Mouse (Mus musculus) cerebellum, adult 2 months (tissue): Measurements from ENCODE around the gene Gm11985. TPM values are rescaled to one million over a fixed set of nuclear protein-coding genes. Genes with fewer than 3 reads are reported as not detected.
A peak's percentile ranks its signal among the peaks of the same experiment; 100 is the strongest.

Experiments used
- DNase-seq, 2 experiments: peaks; one replicate each; pipeline ENCODE4 v3.0.0; 2021
- H3K27ac ChIP-seq: fragments of 200-500 bp; 2 replicates; pipeline ENCODE4 v1.5.1; 2012; ENCODE audit warnings: low read length, control low read depth, inconsistent platforms; ENCODE audit not compliant: insufficient read depth
- H3K27me3 ChIP-seq: fragments of 200-500 bp; 2 replicates; pipeline ENCODE4 v1.6.1; 2012; ENCODE audit warnings: inconsistent platforms, mild to moderate bottlenecking, low read length, moderate library complexity; ENCODE audit not compliant: control insufficient read depth, insufficient read depth
- H3K4me1 ChIP-seq: fragments of 200-500 bp; 2 replicates; pipeline ENCODE4 v1.6.1; 2011; ENCODE audit warnings: low read length; ENCODE audit not compliant: control insufficient read depth, insufficient read depth
- H3K4me3 ChIP-seq: fragments of 200-500 bp; replicated peaks from 2 replicates; pipeline ENCODE3; 2011; ENCODE audit warnings: mild to moderate bottlenecking, low read depth, low read length, control low read depth; ENCODE audit not compliant: insufficient read depth
- CTCF ChIP-seq: fragments of 200-500 bp; IDR thresholded peaks from 2 replicates; pipeline ENCODE4 v1.5.1; 2011; ENCODE audit warnings: low read depth, mild to moderate bottlenecking, control low read depth, low read length, moderate library complexity, borderline replicate concordance; ENCODE audit not compliant: insufficient read depth
- POLR2A ChIP-seq: fragments of 200-500 bp; IDR thresholded peaks from 2 replicates; pipeline ENCODE4 v1.6.1; 2011; ENCODE audit warnings: low read length, control low read depth, borderline replicate concordance; ENCODE audit not compliant: insufficient read depth
- WGBS: fragments of 180-500 bp; shearing (Covaris S2); methylation state at CpG from one replicate; pipeline ENCODE4 v1.1.7; 2018; 5-methylcytosine and 5-hydroxymethylcytosine counted together
- polyA plus RNA-seq: library from polyadenylated mRNA; depleted of rRNA; stranded (reverse); fragments of >200 nt; gene quantifications from 2 replicates; pipeline ENCODE4 v1.2.3, GENCODE M21; 2012

Gm11985 gene
- polyA plus RNA-seq, 1 experiment = not detected

DNA sequence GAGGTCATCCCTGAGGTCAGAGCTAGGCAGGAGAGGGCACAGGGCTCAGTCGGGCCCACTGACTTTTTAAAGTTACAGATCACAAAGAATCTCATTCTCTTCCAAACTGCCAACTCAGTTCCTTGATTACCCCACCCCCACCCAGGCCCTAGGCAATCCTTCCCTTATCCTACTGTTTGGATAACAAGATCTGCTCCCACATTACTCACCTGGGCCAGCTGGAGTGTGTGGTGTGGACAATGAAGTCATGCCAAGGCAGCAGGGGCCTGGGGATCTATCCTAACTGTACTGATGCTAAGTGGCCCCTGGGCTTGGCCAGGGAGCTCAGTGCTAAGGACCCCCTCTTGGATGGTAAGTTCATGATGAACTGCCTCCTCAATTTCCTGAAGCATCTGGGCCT lies 3.9 kb downstream of the Gm11985 start:
- H3K27ac ChIP-seq = no peak overlapping the region
- no peaks in the 10 kb centered on the region for H3K27me3 ChIP-seq
- TF ChIP-seq CTCF = no peak
- no peak for TF ChIP-seq POLR2A
- no peak for DNase-seq
- no peak overlapping the region for H3K4me3 ChIP-seq
- 28% methylated on average over 1 of the region's 1 CpGs for WGBS
- peaks cover 10% of the 10 kb centered on the region for H3K4me1 ChIP-seq

DNA sequence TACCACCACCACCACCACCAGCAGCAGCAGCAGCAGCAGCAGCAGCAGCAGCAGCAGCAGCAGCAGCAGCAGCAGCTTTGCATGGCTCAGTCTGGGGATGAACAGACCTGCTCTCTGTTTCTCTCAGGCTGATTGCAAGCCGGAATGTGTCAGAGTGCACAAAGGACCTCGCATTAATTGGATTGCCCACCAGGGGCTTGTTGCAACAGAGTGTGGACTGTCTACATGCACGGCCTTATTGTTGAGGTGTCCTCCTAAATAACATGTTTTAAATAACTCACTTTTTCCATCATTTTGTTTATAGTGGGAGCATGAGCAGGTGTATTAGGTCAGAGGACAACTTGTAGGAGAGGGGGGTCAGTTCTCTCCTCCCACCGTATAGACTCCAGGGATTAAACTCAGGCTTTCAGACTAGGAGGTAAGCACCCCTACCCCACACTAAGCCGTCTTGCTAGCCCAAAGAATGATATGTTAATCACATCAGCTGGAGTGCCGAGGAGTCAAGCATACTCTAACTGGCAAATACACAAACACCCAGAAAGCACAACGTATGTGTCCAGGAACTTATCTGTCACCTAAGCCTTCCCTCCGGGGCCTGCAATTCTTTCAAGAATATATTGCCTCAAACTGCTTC lies 5.8 kb downstream of the Gm11985 start:
- no peak for TF ChIP-seq POLR2A
- no peak for TF ChIP-seq CTCF
- Histone ChIP-seq H3K27me3 (no peaks in the 10 kb centered on the region), H3K4me1 (peaks cover 10% of the 10 kb centered on the region), H3K27ac (no peak overlapping the region), H3K4me3 (no peak overlapping the region)
- DNase-seq = no peak
- 38% methylated on average over 8 of the region's 8 CpGs for WGBS

DNA sequence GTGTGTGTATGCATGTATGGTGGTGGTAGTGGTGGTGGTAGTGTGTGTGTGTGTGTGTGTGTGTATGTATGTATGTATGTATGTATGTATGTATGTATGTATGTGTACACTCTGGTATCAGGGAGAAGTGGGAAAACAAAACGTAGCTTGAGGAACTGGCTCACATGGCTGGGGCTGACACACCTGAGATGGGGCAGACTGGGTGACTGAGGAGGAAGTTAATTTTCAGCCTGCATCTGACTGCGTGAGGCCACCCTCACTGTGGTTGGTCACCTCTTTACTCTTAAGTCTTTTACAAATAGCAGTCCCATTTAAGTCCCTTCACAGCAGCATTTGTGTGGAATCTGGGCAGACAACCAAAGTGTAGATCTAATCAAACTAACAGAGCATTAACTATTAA lies 9.1 kb downstream of the Gm11985 start:
- H3K27me3 ChIP-seq = no peaks in the 10 kb centered on the region
- WGBS = 54% methylated on average over 2 of the region's 2 CpGs
- H3K27ac ChIP-seq = no peak overlapping the region
- H3K4me3 ChIP-seq = no peak overlapping the region
- DNase-seq = no peak
- TF ChIP-seq POLR2A = no peak
- no peak for TF ChIP-seq CTCF
- peaks cover 5% of the 10 kb centered on the region for H3K4me1 ChIP-seq

DNA sequence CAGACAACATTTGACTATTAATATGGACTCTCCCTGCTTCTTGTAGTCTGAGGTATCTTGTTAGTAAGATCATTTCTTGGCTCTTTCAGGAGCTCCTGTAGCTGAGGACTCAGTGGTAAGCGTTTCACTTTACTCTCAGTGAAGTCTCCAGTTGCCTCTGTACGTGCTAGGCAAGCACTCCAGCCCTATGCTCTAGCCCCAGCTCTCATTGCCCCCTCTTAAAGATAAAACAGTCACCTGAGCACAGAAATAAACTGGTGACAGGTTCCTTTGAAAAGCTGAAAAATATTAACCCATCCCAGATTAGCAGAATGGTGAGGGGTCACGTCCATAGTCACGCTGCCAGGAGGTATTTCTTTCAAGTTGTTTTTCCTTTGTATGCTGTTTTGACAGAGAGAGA lies 9.6 kb downstream of the Gm11985 start:
- H3K4me3 ChIP-seq = no peak overlapping the region
- H3K4me1 ChIP-seq = peaks cover 5% of the 10 kb centered on the region
- H3K27me3 ChIP-seq = no peaks in the 10 kb centered on the region
- H3K27ac ChIP-seq = no peak overlapping the region
- DNase-seq = no peak
- TF ChIP-seq POLR2A (no peak), CTCF (no peak)
- 69% methylated on average over 4 of the region's 4 CpGs for WGBS

DNA sequence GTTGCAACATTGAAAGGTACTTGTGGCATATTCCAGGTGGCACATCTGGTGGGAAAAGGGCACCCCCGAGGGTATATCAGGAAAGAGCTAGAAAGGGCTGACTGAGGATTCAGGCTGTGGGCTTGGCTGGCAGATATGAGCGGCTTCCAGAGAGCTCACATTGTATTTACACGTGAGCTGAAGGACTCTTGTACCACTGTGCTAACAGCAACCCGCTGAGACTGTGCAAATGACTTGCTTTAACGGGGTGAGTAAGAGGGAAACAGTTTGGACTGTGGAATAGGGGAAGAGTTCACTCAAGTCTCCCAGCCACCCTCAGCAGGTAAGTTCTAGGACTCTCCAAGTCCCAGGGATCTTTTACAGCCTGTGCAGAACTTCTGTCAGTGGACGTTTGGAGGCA lies 14.7 kb downstream of the Gm11985 start:
- Histone ChIP-seq H3K27ac (no peak overlapping the region), H3K4me1 (peaks cover 18% of the 10 kb centered on the region), H3K4me3 (no peak overlapping the region), H3K27me3 (no peaks in the 10 kb centered on the region)
- 66% methylated on average over 6 of the region's 6 CpGs for WGBS
- TF ChIP-seq POLR2A (no peak), CTCF (no peak)
- DNase-seq = no peak

DNA sequence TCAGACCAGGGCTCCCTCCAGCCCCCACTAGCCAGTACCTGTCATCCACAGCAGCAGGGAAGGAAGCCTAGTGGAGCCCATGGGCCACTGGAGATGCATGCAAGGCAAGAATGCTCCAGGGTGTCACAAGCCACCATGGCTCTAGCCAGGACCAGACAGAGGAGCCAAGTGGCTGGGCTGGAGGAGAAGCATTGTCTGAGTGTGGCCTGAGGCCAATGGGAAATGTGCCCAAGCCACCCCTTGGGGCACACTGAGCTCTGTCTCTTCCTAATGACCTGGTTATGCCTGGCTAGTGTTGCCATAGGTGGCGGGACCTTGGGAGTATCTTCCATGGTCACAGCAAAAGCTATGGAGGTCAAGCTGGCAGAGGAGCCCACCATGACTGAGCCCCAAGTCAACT lies 18.7 kb downstream of the Gm11985 start:
- Histone ChIP-seq H3K27ac (no peak overlapping the region), H3K4me3 (no peak overlapping the region), H3K27me3 (no peaks in the 10 kb centered on the region), H3K4me1 (peaks cover 14% of the 10 kb centered on the region)
- WGBS = 5% methylated on average over 1 of the region's 1 CpGs
- TF ChIP-seq CTCF (no peak), POLR2A (no peak)
- DNase-seq = peak; percentile 54 to 69

DNA sequence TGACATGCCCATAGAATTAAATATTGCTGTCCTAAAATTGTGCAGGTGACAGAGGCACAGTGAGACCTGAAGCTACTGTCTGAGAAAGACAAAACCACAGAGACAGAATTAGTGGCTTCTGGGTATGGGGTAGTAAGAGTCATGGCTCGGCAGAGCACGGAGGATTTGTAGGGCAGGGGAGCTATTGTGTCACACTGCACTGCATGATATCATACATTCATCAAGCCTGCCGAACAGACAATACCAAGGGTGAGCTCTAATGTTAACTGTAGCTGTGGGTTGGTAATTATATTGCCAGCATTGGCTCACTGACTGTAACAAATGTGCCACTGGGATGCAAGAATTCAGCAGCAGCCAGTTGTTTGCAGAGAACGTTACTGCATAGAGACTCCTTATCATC lies 24.0 kb downstream of the Gm11985 start:
- TF ChIP-seq CTCF (no peak), POLR2A (no peak)
- no peaks in the 10 kb centered on the region for H3K27me3 ChIP-seq
- peaks cover 27% of the 10 kb centered on the region for H3K4me1 ChIP-seq
- H3K27ac ChIP-seq = no peak overlapping the region
- no peak overlapping the region for H3K4me3 ChIP-seq
- DNase-seq = no peak
- 21% methylated on average over 4 of the region's 4 CpGs for WGBS

DNA sequence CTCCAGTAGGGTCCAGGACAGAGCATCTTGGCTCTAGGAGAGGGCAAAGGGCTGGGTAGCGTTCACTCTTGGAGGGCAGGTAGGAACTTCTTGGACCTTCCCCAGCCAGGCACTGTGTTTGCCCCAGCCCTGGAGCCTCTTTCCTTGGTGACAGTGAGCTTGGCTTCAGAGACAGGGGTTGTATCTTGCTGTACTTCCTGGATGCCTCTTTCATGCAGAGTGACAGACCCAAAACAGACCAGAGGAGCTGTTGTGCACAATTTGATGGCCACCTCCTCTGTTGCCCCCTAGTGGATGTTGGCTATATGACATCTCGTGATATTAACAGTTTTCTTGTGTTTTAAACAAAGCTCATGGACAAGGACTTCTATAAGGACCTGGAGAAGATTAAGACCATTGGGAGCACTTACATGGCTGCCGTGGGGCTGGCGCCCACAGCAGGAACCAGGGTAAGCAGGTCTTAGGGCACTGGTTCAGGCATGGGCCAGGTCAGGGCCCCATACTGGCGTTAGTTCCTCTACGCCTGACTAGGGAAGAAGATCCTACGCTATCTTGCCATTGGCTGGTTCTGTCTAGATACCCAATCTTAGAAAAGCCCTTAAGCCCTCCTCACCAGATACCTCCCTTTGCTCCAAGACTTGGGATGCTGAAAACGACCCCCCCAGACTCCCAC lies 26.7 kb downstream of the Gm11985 start:
- WGBS = 64% methylated on average over 8 of the region's 8 CpGs

More for the DNA sequence above, 26.7 kb downstream of the Gm11985 start:
- H3K27me3 ChIP-seq = no peaks in the 10 kb centered on the region
- DNase-seq = peak in 1 of 2 experiments; percentile 61
- peaks cover 25% of the 10 kb centered on the region for H3K4me1 ChIP-seq
- H3K4me3 ChIP-seq = no peak overlapping the region
- no peak for TF ChIP-seq POLR2A
- peak; percentile 76 for TF ChIP-seq CTCF
- peak overlapping the region; percentile 23; the same call in 1 of the 2 replicates for H3K27ac ChIP-seq
